Mouse (Mus musculus) right cerebral cortex, postnatal 4 days (tissue): ENCODE measurements at regions not wholly inside any gene's neighbourhood (a gene's known extent, or its start where the extent isn't known, plus 50 kb on each side); places are given as distances from the start of the nearest gene placed in this dataset.
"Not testable (repeated sequence)": the region's sequence is repeated elsewhere in the genome, so short reads cannot be mapped to it uniquely, and the experiment has no call there.

Source experiments
- DNase-seq: peaks from one replicate; pipeline ENCODE4 v3.0.0-alpha.2; 2022

DNA sequence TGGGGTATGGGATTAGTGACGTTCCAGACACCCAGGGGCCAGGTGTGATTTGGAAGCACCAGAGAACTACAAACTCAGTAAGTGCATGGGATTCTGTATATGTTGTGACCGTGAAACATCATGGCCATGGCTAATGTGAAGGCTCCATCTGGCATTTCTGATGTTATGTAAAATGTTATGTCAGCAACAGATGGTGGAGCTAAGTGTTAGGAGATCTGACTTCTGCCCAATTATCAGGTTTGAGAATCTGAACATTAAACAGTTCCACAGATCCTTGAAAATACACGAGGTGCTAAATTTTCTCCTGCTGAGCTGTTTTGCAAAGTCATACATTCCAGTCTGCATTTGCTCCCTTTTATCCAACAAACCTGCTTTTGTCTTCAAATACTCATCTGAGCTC, 223.6 kb upstream of the Egfl6 start:
- no peak for DNase-seq

DNA sequence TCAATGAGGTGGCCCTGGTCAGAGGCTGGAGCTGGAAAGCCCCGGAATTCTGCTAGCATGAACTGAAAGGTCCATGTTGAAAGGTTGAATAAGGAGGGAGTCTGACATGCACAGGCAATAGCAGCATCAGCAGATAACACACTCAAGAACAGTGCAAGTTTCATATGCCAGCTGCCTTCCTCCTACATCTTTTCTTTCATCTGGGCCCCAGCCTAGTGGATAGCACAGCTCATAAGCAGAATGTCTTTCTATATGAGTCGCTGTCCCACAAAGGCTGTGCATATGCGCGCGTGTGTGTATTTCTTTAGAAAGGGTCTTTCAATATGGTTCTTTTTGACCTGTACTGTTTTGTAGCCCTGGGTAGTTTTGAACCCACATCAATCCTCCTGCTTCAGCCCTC, 222.7 kb upstream of the Egfl6 start:
- no peak for DNase-seq

- DNase-seq: no peak
These were observed 220.4 kb upstream of the Egfl6 start for GRCm38 (mm10) chrX:166805957-166806356.

GRCm38 (mm10) chrX:166805480-166805879, 220.0 kb upstream of the Egfl6 start:
- no peak for DNase-seq

GRCm38 (mm10) chrX:166803246-166803645, 217.7 kb upstream of the Egfl6 start:
- DNase-seq: no peak

DNA sequence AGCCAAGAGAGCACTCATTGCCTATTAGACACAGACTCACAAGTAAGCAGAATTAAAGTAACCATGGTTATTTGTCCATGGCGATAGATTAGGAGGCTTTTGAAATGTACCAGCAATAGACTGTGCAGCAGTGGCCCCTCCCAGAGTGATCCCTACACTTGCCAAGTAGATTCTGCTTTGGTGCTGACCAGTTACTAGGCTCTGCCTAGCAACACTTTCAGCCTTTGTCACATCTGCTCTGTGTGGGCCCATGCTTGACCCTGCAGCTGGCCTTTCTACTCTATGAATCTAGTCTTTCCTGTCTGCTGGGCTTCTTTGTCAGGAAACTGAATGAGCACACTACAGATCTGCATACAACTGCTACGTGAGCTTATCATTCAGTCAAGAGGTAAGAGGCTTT, 215.5 kb upstream of the Egfl6 start:
- no peak for DNase-seq

GRCm38 (mm10) chrX:166795651-166796050, 210.1 kb upstream of the Egfl6 start:
- DNase-seq: no peak

- no peak for DNase-seq
These were observed 203.5 kb upstream of the Egfl6 start for GRCm38 (mm10) chrX:166789031-166789430.

DNA sequence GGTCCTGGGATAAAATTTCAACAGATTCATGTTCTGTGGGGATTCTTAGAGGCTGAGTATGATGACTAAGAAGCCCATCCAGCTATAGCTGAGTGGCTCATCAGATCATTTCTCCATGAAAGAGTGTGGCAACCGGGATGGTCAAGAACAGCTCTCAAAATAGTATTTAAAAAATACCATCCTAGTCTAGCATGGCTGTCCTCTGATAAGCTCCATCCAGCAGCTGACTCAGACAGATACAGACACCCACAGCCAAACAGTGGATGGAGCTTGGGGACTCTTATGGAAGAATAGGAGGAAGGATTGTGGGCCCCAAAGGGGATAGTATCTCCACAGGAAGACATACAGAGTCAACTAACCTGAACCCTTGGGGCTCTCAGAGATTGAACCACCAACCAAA, 201.6 kb upstream of the Egfl6 start:
- DNase-seq: not testable (repeated sequence)

DNA sequence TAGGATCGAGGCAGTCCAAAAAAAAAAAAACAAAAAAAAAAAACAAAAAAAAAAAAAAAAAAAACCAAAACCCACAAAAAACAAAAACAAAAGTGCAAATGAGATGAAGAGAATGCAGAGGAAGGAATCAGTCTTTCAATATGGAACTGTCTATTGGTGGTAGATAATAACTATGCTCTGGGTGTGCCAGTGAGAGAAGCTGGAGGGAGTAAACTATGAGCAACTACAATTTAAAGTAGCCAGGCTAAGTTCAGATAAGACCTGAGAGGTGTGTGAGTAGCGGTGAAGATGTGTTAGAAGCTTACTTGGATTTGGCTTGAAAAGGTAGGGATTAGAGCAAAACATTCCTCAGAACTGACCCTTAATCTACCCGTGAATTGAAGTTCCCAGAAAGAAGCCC, 200.1 kb upstream of the Egfl6 start:
- DNase-seq: no peak

DNA sequence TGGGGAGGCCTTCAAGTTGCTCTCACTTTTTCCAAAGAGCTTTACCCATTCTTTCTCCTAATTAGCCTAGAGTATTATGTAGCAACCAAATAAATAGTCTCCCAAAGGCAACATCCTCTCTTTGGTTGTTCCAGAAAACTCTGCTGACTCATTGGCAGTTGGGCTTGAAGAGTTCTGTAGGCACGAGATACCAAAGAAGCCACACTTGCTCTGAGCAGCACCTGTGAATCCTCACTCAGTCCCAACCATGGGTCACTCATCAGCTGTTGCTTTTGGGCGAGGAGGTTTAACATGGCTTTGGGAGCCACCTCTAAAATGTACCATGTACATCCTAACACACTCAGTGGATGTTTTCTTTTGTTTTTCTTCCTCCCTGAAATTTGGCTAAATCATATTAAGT, 197.9 kb upstream of the Egfl6 start:
- DNase-seq: no peak

- no peak for DNase-seq
These were observed 194.0 kb upstream of the Egfl6 start for GRCm38 (mm10) chrX:166779334-166780092.

DNA sequence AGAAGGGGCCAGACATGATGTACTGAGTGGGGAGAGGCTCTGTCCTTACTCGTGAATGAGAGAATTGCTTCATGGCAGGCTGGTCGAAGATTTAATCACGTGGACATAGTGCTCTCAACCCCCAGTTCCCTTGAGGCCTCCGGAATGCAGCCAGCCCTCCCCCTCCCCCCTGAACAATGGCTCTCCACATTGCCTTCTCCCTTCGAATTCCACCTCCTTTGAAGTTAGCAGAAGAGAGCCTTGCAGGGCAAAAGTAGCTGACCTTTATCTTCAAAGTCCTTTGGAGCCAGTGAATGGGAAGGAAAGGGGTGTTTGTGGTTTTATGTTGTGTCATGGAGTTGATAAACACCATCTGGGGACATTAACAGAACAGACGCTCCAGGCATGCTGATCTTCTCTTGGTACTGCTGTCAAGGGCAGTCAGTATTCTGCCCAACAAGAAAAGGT, 187.9 kb upstream of the Egfl6 start:
- no peak for DNase-seq

DNA sequence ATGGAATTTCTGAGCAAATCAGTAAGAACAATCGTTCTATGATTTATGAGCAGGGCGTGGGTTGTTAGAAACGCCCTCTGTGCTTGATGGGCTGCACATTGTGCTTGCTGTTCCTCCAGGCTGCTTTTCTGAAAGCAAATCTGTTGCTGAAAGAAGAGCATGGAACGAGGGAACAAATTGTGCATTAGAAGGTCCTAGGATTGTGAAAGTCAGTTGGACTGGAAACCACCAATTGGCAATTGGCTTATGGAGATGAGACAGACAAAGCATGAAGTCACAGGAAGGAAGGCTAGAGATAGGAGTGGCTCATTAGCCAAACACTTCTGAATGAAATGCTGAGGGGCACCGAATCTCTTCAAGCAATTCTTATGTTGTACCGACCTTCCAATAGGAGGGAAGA, 181.5 kb upstream of the Egfl6 start:
- no peak for DNase-seq

- no peak for DNase-seq
These were observed 180.1 kb upstream of the Egfl6 start for GRCm38 (mm10) chrX:166765647-166766046.

DNA sequence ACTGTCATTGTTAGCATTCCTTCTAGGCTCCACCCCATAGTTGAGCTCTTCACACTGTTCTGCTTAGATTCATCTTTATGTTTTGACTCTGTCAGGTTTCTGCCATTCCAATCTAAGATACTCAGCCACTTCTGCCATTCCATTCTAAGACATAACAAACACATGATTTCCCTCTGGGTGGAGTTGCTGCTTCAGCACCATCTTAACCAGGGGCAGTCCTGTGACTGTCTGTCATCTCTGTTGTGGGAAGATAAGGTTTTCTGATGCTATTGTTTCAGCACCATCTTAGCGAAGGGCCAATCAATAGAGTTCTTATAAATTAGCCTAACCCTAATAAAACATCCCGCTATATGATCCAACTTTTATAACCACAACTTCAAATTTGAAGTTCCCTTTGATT, 176.6 kb upstream of the Egfl6 start:
- no peak for DNase-seq

- DNase-seq: no peak
These were observed 171.6 kb upstream of the Egfl6 start for GRCm38 (mm10) chrX:166757152-166757551.

- DNase-seq: no peak
These were observed 169.6 kb upstream of the Egfl6 start for GRCm38 (mm10) chrX:166754967-166755654.

DNA sequence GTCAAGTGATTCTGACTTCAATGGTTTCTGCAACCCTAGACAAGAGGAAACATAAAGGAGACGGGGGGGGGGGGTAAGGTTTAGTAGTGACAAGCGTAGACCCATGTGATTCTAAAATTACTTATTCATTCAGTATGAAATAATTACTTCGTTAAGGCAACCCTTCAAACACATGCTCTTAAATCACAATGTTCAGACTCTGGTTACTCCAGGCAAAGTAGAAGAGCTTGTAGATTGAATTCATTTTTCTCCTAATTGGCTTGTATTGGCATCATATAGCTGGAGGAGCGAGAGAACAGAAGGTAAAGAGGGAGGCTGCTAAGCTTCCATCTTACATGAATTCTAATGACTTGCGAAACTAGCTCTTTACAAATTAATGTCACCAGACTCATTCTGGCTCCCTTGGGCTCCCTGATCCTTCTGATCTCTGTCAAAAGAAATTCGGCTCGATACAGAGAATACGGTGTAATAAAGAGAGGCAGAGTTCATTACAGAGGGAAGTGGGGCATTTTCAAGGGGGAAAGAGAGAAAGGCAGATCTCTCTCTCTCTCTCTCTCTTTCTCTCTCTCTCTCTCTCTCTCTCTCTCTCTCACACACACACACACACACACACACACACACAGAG, 163.6 kb upstream of the Egfl6 start:
- DNase-seq: no peak

DNA sequence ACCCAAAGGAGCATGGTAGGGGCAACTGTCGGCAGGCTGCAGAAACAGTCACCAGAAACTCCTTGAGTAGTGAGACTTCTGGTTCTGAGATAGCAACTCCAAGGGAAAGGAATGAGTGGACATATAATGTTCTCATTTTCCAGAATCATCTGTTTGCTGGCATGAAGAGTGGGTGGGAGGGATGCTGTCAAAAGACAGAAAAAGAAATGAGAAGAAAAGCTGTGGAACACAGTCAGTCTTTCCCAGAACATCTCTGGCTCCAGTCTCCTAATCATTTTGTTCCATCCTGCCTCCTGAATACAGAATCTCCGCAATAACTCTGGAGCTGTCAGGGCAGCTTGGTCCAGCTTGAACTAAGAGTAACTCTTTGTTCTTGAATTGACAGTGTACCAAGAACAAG, 145.8 kb upstream of the Egfl6 start:
- no peak for DNase-seq

GRCm38 (mm10) chrX:166728622-166728928, 143.1 kb upstream of the Egfl6 start:
- no peak for DNase-seq

DNA sequence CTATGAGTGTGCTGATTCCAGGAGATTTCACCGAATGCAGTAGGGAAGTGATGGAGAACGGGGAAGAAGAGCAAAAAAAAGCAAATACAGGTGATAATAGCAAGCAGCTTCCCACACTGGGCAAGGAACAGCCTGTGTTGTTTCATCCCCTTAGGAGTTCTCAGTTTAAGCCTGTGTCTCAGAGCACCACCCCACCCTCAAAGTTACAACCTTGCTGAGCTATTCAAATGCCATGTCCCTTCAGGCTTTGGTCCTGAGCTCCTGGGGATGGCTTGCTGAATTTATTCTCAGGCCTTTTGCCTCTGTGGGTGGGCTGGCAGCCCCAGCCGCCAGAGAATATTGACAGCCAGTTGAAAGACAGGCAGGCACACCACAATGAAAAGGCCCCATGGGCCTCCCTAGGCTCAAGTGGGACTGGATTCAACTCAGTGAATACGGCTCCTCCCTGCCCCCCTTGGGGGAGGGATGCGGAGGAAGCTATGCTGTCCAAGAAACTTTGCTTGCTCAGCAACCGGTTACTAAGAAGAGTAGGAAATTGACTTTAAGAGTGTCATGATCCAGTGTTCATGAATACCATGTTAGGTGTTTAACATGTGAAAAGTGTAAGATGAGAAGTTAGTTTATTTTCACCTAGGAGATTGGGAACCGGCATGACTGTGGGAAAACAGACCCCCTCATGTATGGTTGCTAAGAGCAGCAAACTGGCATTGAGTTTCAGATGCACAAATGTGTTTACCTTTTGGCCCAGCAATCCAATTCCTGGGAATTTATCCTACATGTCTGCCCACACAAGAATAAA, 142.5 kb upstream of the Egfl6 start:
- no peak for DNase-seq

DNA sequence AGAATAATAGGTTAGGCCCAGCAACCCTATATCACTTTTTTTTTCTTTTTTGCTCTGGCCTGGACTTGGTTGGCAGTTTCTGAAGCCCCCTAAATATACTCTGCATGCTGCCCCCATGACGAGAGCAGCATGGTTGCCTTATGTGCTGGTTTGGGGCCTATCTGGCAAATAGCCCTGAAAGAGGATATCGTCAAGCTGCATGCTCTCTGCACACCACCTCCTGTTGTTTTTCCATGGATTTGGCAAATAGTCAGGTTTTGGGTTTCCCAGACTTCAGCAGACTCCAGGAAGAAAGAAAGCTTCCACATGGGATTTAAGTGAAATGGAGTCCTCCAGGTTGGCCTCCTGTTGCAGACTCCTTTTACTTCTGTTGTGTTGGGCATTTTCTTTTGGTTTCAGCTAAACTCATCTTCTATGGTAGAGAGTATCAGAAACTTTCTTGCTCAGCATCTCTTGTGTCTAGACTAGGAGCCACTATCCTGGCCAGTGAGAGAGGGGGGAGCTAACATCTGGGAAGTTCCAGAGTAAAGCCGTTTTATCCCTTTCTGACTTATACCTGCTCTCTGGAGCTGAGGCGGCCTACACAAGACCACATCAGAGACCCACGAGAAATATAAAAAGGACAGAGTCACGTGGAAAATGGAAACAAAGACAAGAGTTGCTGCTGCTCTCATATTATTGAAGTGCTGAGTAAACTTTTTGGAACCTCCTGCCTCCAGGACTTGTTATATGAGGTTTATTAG, 140.4 kb upstream of the Egfl6 start:
- DNase-seq: no peak
